Mouse (Mus musculus) C2C12 (cell line): ENCODE measurements around the gene Uba5.

Experiments used
- CEBPB ChIP-seq: IDR thresholded peaks from one replicate; pipeline ENCODE4 v1.6.1; 2011; ENCODE audit warnings: low read depth, mild to moderate bottlenecking, control low read depth, moderate library complexity
- CTCF ChIP-seq: IDR thresholded peaks from one replicate; pipeline ENCODE4 v1.5.1; 2011; ENCODE audit not compliant: control insufficient read depth, insufficient read depth, insufficient read length
- FOSL1 ChIP-seq: IDR thresholded peaks from one replicate; pipeline ENCODE4 v1.8.0; 2011; ENCODE audit warnings: mild to moderate bottlenecking, low read length; ENCODE audit not compliant: poor library complexity, insufficient read depth, severe bottlenecking
- MAX ChIP-seq: IDR thresholded peaks from one replicate; pipeline ENCODE4 v1.6.1; 2011; ENCODE audit warnings: mild to moderate bottlenecking, control low read depth
- MYOD1 ChIP-seq: IDR thresholded peaks from one replicate; pipeline ENCODE4 v1.6.1; 2011; ENCODE audit warnings: low read depth; ENCODE audit not compliant: control insufficient read depth, insufficient read length
- USF1 ChIP-seq: IDR thresholded peaks from one replicate; pipeline ENCODE4 v1.6.1; 2011; ENCODE audit warnings: low read depth, mild to moderate bottlenecking, control low read depth, moderate library complexity

DNA sequence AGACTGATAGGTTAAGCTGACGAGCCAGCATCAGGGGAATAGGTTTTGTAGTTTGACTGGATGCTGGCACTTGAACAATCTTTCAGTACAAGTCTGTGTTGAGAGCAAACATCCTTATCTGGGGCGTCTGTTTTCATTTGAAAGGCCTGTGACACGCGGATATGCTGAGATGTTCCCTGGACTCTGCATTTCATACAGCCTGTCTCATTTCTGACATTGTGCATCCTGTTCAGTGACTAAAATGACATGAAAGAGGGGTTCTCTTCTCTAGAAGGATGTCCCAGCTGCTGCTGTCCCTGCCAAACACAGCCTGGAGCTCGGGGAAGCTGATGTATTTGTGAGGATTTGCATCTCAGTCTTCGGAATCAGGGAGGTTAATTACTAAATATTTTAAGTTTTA is 44.5 kb upstream of the Uba5 start:
- TF ChIP-seq CTCF (no peak), USF1 (no peak), CEBPB (no peak), FOSL1 (no peak), MYOD1 (no peak), MAX (no peak)
